Mouse (Mus musculus) limb, embryonic 13.5 days (tissue): ENCODE data around the gene Gm7247. TPM values are rescaled to one million over a fixed set of nuclear protein-coding genes. Genes with fewer than 3 reads are reported as not detected.
"Not testable (repeated sequence)": the region's sequence is repeated elsewhere in the genome, so short reads cannot be mapped to it uniquely, and the experiment has no call there.

Source experiments
- ATAC-seq: fragments of 200-750 bp; cut with Nextera tagmentation; 2 replicates; pipeline ENCODE4 v1.8.0; 2017; ENCODE audit warnings: low read depth, moderate number of reproducible peaks, moderate TSS enrichment; ENCODE audit not compliant: low FRiP score
- H3K27ac ChIP-seq: fragments of 300-500 bp; sonication (generic); 2 replicates; pipeline ENCODE4 v1.5.1; 2015; ENCODE audit warnings: inconsistent platforms, mild to moderate bottlenecking, moderate library complexity
- H3K27me3 ChIP-seq: fragments of 300-500 bp; sonication (generic); 2 replicates; pipeline ENCODE4 v1.6.1; 2015; ENCODE audit warnings: mild to moderate bottlenecking, inconsistent platforms
- H3K36me3 ChIP-seq: fragments of 300-500 bp; sonication (generic); 2 replicates; pipeline ENCODE4 v1.6.1; 2015; ENCODE audit warnings: inconsistent platforms, mild to moderate bottlenecking, moderate library complexity
- H3K4me1 ChIP-seq: fragments of 300-500 bp; sonication (generic); 2 replicates; pipeline ENCODE4 v1.6.1; 2015; ENCODE audit warnings: inconsistent platforms
- H3K4me2 ChIP-seq: fragments of 300-500 bp; sonication (generic); replicated peaks from 2 replicates; pipeline ENCODE4 v1.6.1; 2015; ENCODE audit warnings: inconsistent platforms, mild to moderate bottlenecking, moderate library complexity
- H3K4me3 ChIP-seq: fragments of 300-500 bp; sonication (generic); 2 replicates; pipeline ENCODE4 v1.5.1; 2015; ENCODE audit warnings: moderate library complexity, mild to moderate bottlenecking, inconsistent platforms
- H3K9ac ChIP-seq: fragments of 300-500 bp; sonication (generic); 2 replicates; pipeline ENCODE4 v1.6.1; 2015; ENCODE audit warnings: mild to moderate bottlenecking, inconsistent platforms
- H3K9me3 ChIP-seq: fragments of 300-500 bp; sonication (generic); 2 replicates; pipeline ENCODE4 v1.6.1; 2016; ENCODE audit warnings: inconsistent platforms
- WGBS: fragments of 180-500 bp; shearing (Covaris S2); methylation state at CpG from one replicate; pipeline ENCODE4 v1.1.7; 2015; 5-methylcytosine and 5-hydroxymethylcytosine counted together
- polyA plus RNA-seq: library from polyadenylated mRNA; unstranded; fragments of >200 nt; fragmentation: Nextera tagmentation; extraction: Ambion mirVana; gene quantifications from 2 replicates; pipeline ENCODE4 v1.2.1, GENCODE M21; 2015

Gm7247 gene
- polyA plus RNA-seq, 1 experiment from 2014 or later, result not detected

- H3K9ac ChIP-seq, result no peak overlapping the region
- H3K27me3 ChIP-seq, result no peaks in the 10 kb centered on the region
- H3K4me2 ChIP-seq, result no peak overlapping the region
- no peaks in the 10 kb centered on the region for H3K36me3 ChIP-seq
- no peaks in the 10 kb centered on the region for H3K4me1 ChIP-seq
- H3K4me3 ChIP-seq, result no peak overlapping the region
- H3K9me3 ChIP-seq, result peaks cover 19% of the 10 kb centered on the region
- H3K27ac ChIP-seq, result no peak overlapping the region
- no peak for ATAC-seq
- 97% methylated on average over 26 of the region's 26 CpGs for WGBS
These were observed 73.5 kb downstream of the Gm7247 start for GRCm38 (mm10) chr14:51435020-51435419.

DNA sequence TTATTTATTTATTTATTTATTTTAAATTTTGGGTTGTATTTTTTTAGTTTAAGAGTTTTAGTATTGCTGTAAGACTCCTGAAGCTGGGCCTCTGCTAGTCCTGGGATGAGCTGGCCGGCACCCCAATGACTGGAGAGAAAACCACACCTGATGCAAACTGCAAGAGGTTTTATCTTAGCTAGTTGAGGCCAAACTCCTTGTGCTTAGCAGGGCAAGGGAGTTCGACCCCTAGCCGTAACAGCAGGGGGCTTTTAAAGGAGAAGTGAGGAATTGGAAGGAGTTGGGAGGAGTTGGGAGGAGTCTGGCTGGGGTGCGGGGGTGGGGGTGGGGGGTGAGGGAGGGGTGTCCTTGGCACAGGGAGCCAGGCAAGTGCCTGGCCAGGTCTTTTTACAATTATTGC, 77.4 kb downstream of the Gm7247 start:
- Histone ChIP-seq H3K36me3 (no peaks in the 10 kb centered on the region), H3K4me1 (no peaks in the 10 kb centered on the region), H3K27ac (no peak overlapping the region), H3K27me3 (no peaks in the 10 kb centered on the region), H3K4me2 (no peak overlapping the region), H3K9ac (no peak overlapping the region), H3K9me3 (peaks cover 19% of the 10 kb centered on the region), H3K4me3 (no peak overlapping the region)
- 76% methylated on average over 4 of the region's 4 CpGs for WGBS
- no peak for ATAC-seq

- not testable (repeated sequence) for H3K9ac ChIP-seq, H3K9me3 ChIP-seq, H3K27ac ChIP-seq, H3K4me3 ChIP-seq, H3K4me2 ChIP-seq, H3K27me3 ChIP-seq, H3K36me3 ChIP-seq, H3K4me1 ChIP-seq, ATAC-seq
- WGBS, result 86% methylated on average over 2 of the region's 2 CpGs
These were observed 90.0 kb downstream of the Gm7247 start, which contains the start of gene Vmn2r89 for GRCm38 (mm10) chr14:51451557-51451956. Gene Vmn2r89, plus strand, starts transcription at chr14:51451857.

DNA sequence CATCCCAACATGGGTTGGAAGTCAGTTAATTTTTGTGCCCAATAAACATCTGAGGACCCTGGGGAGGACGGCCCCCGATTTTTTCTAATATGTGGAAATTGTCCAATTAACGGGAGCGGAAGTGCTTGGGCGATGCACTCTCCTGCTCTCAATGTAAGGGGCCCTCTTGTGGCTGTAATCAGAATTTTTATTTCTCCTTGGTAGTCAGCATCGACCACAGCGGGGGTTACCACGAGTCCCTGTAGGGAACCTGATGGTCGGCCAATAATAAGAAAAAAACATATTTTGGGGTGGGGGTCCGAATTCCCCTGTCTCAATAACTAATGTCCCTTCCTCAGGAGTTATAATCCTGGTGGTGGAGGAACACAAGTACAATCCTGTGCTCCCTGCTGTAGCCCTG, 118.7 kb downstream of the Gm7247 start:
- WGBS, result 84% methylated on average over 10 of the region's 10 CpGs
- not testable (repeated sequence) for H3K4me2 ChIP-seq, ATAC-seq, H3K27me3 ChIP-seq, H3K4me1 ChIP-seq, H3K36me3 ChIP-seq, H3K9me3 ChIP-seq, H3K9ac ChIP-seq, H3K4me3 ChIP-seq, H3K27ac ChIP-seq

- WGBS, result 84% methylated on average over 12 of the region's 12 CpGs
- not testable (repeated sequence) for H3K4me2 ChIP-seq, H3K36me3 ChIP-seq, H3K4me1 ChIP-seq, H3K9me3 ChIP-seq, ATAC-seq, H3K27me3 ChIP-seq, H3K9ac ChIP-seq, H3K27ac ChIP-seq, H3K4me3 ChIP-seq
These were observed 119.9 kb downstream of the Gm7247 start for GRCm38 (mm10) chr14:51481332-51482015.

- Histone ChIP-seq H3K4me1 (no peaks in the 10 kb centered on the region), H3K4me3 (no peak overlapping the region), H3K9ac (no peak overlapping the region), H3K27ac (no peak overlapping the region), H3K36me3 (no peaks in the 10 kb centered on the region), H3K4me2 (no peak overlapping the region), H3K27me3 (no peaks in the 10 kb centered on the region), H3K9me3 (no peaks in the 10 kb centered on the region)
- ATAC-seq, result no peak
- WGBS, result 73% methylated on average over 5 of the region's 5 CpGs
These were observed 120.6 kb downstream of the Gm7247 start for GRCm38 (mm10) chr14:51482051-51482715.

DNA sequence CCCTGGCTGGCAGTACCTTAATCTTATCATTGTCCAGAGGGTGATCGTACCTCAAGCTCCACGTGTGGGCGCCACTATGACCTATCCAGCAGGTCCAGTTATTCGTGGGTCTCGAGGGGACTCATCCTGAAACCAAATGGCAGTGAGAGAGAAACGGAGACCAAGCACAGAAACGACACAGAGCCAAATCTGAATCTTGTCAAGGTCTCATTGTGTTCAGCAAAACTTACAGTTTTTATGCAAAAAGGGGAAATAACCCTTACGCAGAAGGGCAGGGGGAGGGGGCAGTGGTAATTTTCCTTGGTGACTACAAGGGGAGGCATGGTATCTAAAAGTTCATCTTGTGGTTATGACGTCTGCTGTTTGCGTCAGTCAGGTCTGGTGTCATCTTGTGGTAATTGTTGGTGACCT, 121.4 kb downstream of the Gm7247 start:
- 79% methylated on average over 10 of the region's 10 CpGs for WGBS
- H3K36me3 ChIP-seq, ATAC-seq, H3K27me3 ChIP-seq, H3K9ac ChIP-seq, H3K9me3 ChIP-seq, H3K4me1 ChIP-seq, H3K4me2 ChIP-seq, H3K4me3 ChIP-seq, H3K27ac ChIP-seq: not testable (repeated sequence)

GRCm38 (mm10) chr14:51483671-51484070, 122.1 kb downstream of the Gm7247 start:
- no peak overlapping the region for H3K27ac ChIP-seq
- no peaks in the 10 kb centered on the region for H3K4me1 ChIP-seq
- ATAC-seq, result no peak
- H3K9me3 ChIP-seq, result no peaks in the 10 kb centered on the region
- no peaks in the 10 kb centered on the region for H3K27me3 ChIP-seq
- H3K4me3 ChIP-seq, result no peak overlapping the region
- no peak overlapping the region for H3K4me2 ChIP-seq
- no peaks in the 10 kb centered on the region for H3K36me3 ChIP-seq
- H3K9ac ChIP-seq, result no peak overlapping the region
- 82% methylated on average over 1 of the region's 1 CpGs for WGBS

- no peak overlapping the region for H3K4me3 ChIP-seq
- no peaks in the 10 kb centered on the region for H3K27me3 ChIP-seq
- H3K4me2 ChIP-seq, result no peak overlapping the region
- no peak for ATAC-seq
- WGBS, result 87% methylated on average over 1 of the region's 1 CpGs
- H3K4me1 ChIP-seq, result no peaks in the 10 kb centered on the region
- no peak overlapping the region for H3K27ac ChIP-seq
- no peaks in the 10 kb centered on the region for H3K9me3 ChIP-seq
- no peaks in the 10 kb centered on the region for H3K36me3 ChIP-seq
- no peak overlapping the region for H3K9ac ChIP-seq
These were observed 124.6 kb downstream of the Gm7247 start for GRCm38 (mm10) chr14:51486111-51486510.

DNA sequence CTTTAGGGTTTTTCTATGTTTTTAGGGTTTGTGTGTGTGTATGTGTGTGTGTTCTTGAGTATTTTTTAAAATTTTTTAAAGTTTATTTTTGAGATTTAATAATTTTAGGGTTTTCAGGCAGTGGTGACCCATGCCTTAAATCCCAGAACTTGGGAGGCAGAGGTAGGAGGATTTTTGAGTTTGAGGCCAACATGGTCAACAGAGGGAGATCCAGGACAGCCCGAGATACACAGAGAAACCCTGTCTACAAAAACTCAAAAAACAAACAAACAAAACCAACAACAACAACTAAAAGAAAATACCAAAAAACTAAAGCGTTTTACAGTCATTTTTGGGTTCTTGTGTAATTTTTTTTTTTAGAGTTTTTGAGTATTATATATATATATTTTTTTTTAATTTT, 134.2 kb downstream of the Gm7247 start:
- WGBS, result 93% methylated on average over 2 of the region's 2 CpGs

DNA sequence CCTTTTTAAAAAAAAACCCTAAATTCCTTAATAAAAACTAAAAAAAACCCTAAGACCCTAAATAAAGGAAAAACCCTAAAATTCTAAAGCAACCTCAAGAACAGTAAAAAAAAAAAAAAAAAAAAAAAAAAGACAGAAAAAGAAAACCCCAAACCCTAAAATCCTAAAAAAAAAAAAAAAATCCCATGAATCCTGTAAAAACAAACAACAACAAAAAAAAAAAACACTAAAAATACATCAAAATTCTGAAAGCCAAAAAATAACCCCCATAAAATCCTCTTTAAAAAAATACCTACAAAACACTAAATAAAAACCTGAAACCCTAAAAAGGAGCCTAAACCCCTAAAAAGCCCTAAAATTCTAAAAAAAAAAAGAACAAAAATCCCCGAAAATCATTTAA, 135.4 kb downstream of the Gm7247 start:
- Histone ChIP-seq H3K36me3 (no peaks in the 10 kb centered on the region), H3K9ac (no peak overlapping the region), H3K4me3 (no peak overlapping the region), H3K27me3 (no peaks in the 10 kb centered on the region), H3K4me1 (no peaks in the 10 kb centered on the region), H3K4me2 (no peak overlapping the region), H3K27ac (no peak overlapping the region), H3K9me3 (no peaks in the 10 kb centered on the region)
- WGBS, result 84% methylated on average over 1 of the region's 1 CpGs
- no peak for ATAC-seq

More for the DNA sequence above, 134.2 kb downstream of the Gm7247 start:
- no peak for ATAC-seq
- no peak overlapping the region for H3K27ac ChIP-seq
- no peaks in the 10 kb centered on the region for H3K9me3 ChIP-seq
- no peak overlapping the region for H3K4me3 ChIP-seq
- H3K9ac ChIP-seq, result no peak overlapping the region
- no peaks in the 10 kb centered on the region for H3K4me1 ChIP-seq
- H3K36me3 ChIP-seq, result no peaks in the 10 kb centered on the region
- H3K4me2 ChIP-seq, result no peak overlapping the region
- no peaks in the 10 kb centered on the region for H3K27me3 ChIP-seq

DNA sequence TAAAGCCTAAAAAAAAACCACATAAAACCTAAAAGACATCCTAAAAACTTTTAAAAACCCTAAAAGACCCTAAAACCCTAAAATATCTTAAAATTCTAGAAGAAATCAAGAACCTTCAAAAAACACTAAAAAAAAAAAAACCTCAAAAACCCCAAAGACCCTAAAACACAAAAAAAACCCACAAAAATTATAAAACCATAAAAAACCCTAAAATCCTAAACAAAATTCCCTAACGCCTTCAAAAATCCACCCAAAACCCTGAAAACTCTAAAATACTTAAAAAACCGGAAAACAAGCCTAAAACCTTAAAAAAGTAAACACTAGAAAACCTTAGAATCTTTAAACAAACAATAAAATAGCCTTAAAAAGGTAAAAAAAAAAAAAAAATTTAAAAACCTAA, 136.4 kb downstream of the Gm7247 start:
- Histone ChIP-seq H3K9me3 (no peaks in the 10 kb centered on the region), H3K36me3 (no peaks in the 10 kb centered on the region), H3K4me1 (no peaks in the 10 kb centered on the region), H3K9ac (no peak overlapping the region), H3K4me2 (no peak overlapping the region), H3K4me3 (no peak overlapping the region), H3K27ac (no peak overlapping the region), H3K27me3 (no peaks in the 10 kb centered on the region)
- ATAC-seq, result no peak
- 88% methylated on average over 2 of the region's 2 CpGs for WGBS
